Comparison of ENCODE assay signal across 10 mouse cellular contexts in genomic region chr17:35196321-35196641, GRCm38 (mm10). TPM values are rescaled to one million over a fixed set of nuclear protein-coding genes. Genes with fewer than 3 reads are reported as not detected.
DNase-seq lines count a peak whose midpoint lies in the region; ATAC-seq and TF ChIP-seq lines count a peak whose summit lies in the region.
"Had no signal": no experiment of that assay in that cellular context is flagged by ENCODE, and none has a peak within 500 bp of the region (broad histone marks: within the 10 kb centered on the region; RNA-seq: fewer than 3 reads in every experiment).

No protein-coding gene starts in this region.

- H3K4me1 ChIP-seq in heart, embryonic 13.5 days: peaks cover 24% of the 10 kb centered on the region
- peaks cover 13 to 26% of the 10 kb centered on the region in 2 experiments for H3K4me1 ChIP-seq in MEL (ENCODE audit: control insufficient read depth in 1 of 2, insufficient read depth in 2 of 2, low read length in 2 of 2)
- H3K4me1 ChIP-seq in hindbrain, embryonic 16.5 days (ENCODE audit: control insufficient read depth, insufficient read depth, low read depth, low read length): peaks cover 8% of the 10 kb centered on the region; the same call in 1 of the 2 replicates
- peaks cover 11% of the 10 kb centered on the region for H3K4me1 ChIP-seq in midbrain, embryonic 15.5 days

- no peak for ATAC-seq in heart, embryonic 13.5 days (ENCODE audit: extremely low read depth, insufficient number of reproducible peaks, low FRiP score, low TSS enrichment)
- ATAC-seq in hindbrain, embryonic 16.5 days: no peak
- no peak for ATAC-seq in midbrain, embryonic 15.5 days (replicated peaks)

- no peak for TF ChIP-seq RAD21 in MEL (IDR thresholded peaks at IDR 0.05; ENCODE audit: low read depth, low read length)

- H3K9me3 ChIP-seq in heart, embryonic 13.5 days: no peaks in the 10 kb centered on the region
- H3K9me3 ChIP-seq in MEL (replicated peaks; ENCODE audit: insufficient read depth, low read length): no peaks in the 10 kb centered on the region
- H3K9me3 ChIP-seq in hindbrain, embryonic 16.5 days (ENCODE audit: control insufficient read depth, low read length): no peaks in the 10 kb centered on the region
- no peaks in the 10 kb centered on the region for H3K9me3 ChIP-seq in midbrain, embryonic 15.5 days
- H3K9me3 ChIP-seq: G1E had no signal

- WGBS in heart, embryonic 13.5 days: 33% methylated on average over 9 of the region's 9 CpGs
- WGBS in hindbrain, embryonic 16.5 days: 30% methylated on average over 9 of the region's 9 CpGs
- 41% methylated on average over 9 of the region's 9 CpGs for WGBS in midbrain, embryonic 15.5 days

- H3K36me3 ChIP-seq in heart, embryonic 13.5 days: no peaks in the 10 kb centered on the region
- H3K36me3 ChIP-seq in MEL (ENCODE audit: control insufficient read depth in 1 of 2, insufficient read depth in 2 of 2, low read length in 2 of 2): peaks cover 0 to 17% of the 10 kb centered on the region in 2 experiments; a peak in 2 of 4 replicates
- H3K36me3 ChIP-seq in hindbrain, embryonic 16.5 days (ENCODE audit: control insufficient read depth, insufficient read depth, low read length): no peaks in the 10 kb centered on the region
- H3K36me3 ChIP-seq in midbrain, embryonic 15.5 days (replicated peaks): no peaks in the 10 kb centered on the region
- H3K36me3 ChIP-seq: G1E had no signal

- intact Hi-C loops in heart, postnatal 14 days (cut with DNase I): loop anchor here (2.0 to 5.0 kb wide), 2 partner anchors 25 to 36 kb away; partner anchors contain the start of genes Atp6v1g2 and Gm16181

- peak overlapping the region; percentile 81 for H3K4me2 ChIP-seq in heart, embryonic 13.5 days
- H3K4me2 ChIP-seq in hindbrain, embryonic 16.5 days (ENCODE audit: low read length): peak overlapping the region; percentile 80
- peak overlapping the region; percentile 68 for H3K4me2 ChIP-seq in midbrain, embryonic 15.5 days

- DNase-seq in heart, postnatal 14 days: no peak
- peak; percentile 48 for DNase-seq in MEL (ENCODE audit: low read depth, low spot score)
- DNase-seq in right cerebral cortex, postnatal 14 days: no peak
- no peak for DNase-seq in right cerebral cortex, postnatal 25 days
- no peak for DNase-seq in cerebellum, postnatal 14 days

- H3K4me3 ChIP-seq in heart, embryonic 13.5 days: peak overlapping the region; percentile 52
- H3K4me3 ChIP-seq in MEL (ENCODE audit: control insufficient read depth in 1 of 2, insufficient read depth in 1 of 2, low read depth in 2 of 2, low read length in 2 of 2): peak overlapping the region; percentile 71 to 74
- peak overlapping the region; percentile 47 for H3K4me3 ChIP-seq in hindbrain, embryonic 16.5 days (ENCODE audit: low read length)
- peak overlapping the region; percentile 39 for H3K4me3 ChIP-seq in midbrain, embryonic 15.5 days

- peak overlapping the region; percentile 78 for H3K9ac ChIP-seq in heart, embryonic 13.5 days
- peak overlapping the region; percentile 71 for H3K9ac ChIP-seq in MEL (ENCODE audit: control insufficient read depth, low read depth, low read length, poor library complexity, severe bottlenecking)
- H3K9ac ChIP-seq in hindbrain, embryonic 16.5 days (ENCODE audit: low read depth, low read length): no peak overlapping the region
- H3K9ac ChIP-seq in midbrain, embryonic 15.5 days: no peak overlapping the region

- H3K79me2 ChIP-seq in MEL (ENCODE audit: control insufficient read depth, insufficient read depth, low read length, poor library complexity): peaks cover 5% of the 10 kb centered on the region; the same call in 1 of the 2 replicates

- TF ChIP-seq EP300 in MEL (IDR thresholded peaks at IDR 0.05; ENCODE audit: low read depth in 1 of 2, low read length in 2 of 2): no peak

- TF ChIP-seq CTCF in MEL (IDR thresholded peaks at IDR 0.05 in 2 of 3, conservative IDR thresholded peaks at IDR 0.05 in 1 of 3; ENCODE audit: control insufficient read depth in 1 of 3, insufficient read depth in 1 of 3, low read depth in 2 of 3, low read length in 3 of 3, poor library complexity in 1 of 3, severe bottlenecking in 1 of 3): no peak

- peaks cover 82% of the 10 kb centered on the region for H3K27me3 ChIP-seq in heart, embryonic 13.5 days (replicated peaks)
- no peaks in the 10 kb centered on the region for H3K27me3 ChIP-seq in MEL (ENCODE audit: control insufficient read depth in 1 of 2, insufficient read depth in 2 of 2, low read length in 2 of 2)
- peaks cover 29% of the 10 kb centered on the region for H3K27me3 ChIP-seq in hindbrain, embryonic 16.5 days (replicated peaks; ENCODE audit: control insufficient read depth, insufficient read depth, low read length)
- H3K27me3 ChIP-seq in midbrain, embryonic 15.5 days (replicated peaks): peaks cover 36% of the 10 kb centered on the region

- TF ChIP-seq POLR2A in MEL (IDR thresholded peaks at IDR 0.05; ENCODE audit: control insufficient read depth in 1 of 2, insufficient read depth in 1 of 2, low read depth in 1 of 2, low read length in 2 of 2, poor library complexity in 1 of 2): no peak

- no peak overlapping the region for H3K27ac ChIP-seq in heart, embryonic 13.5 days (replicated peaks)
- peak overlapping the region; percentile 5; the same call in 1 of the 2 replicates for H3K27ac ChIP-seq in MEL (ENCODE audit: control insufficient read depth, low read depth, low read length)
- H3K27ac ChIP-seq in hindbrain, embryonic 16.5 days (ENCODE audit: low read depth, low read length): no peak overlapping the region
- no peak overlapping the region for H3K27ac ChIP-seq in midbrain, embryonic 15.5 days

TF ChIP-seq in MEL, 35 proteins besides CTCF, POLR2A, EP300 and RAD21:
- TF ChIP-seq MAX (IDR thresholded peaks at IDR 0.05; ENCODE audit: low read length) (peak; percentile 22; the same call in 1 of the 2 replicates), ETS1 (IDR thresholded peaks at IDR 0.05; ENCODE audit: low read depth, low read length) (no peak), MXI1 (IDR thresholded peaks at IDR 0.05; ENCODE audit: low read depth, low read length) (peak; percentile 29; the same call in 1 of the 2 replicates), CHD1 (IDR thresholded peaks at IDR 0.05; ENCODE audit: low read depth, low read length) (no peak), HCFC1 (IDR thresholded peaks at IDR 0.05; ENCODE audit: low read depth, low read length) (no peak; the same call in 1 of the 2 replicates)

RNA-seq across cellular contexts. Expression of gene Ltb, which starts 2.0 kb away (rescaled TPM):
- 0.64 TPM in 1 of 2 replicates, not detected in the other for polyA plus RNA-seq in heart, embryonic 13.5 days (2015; fragmentation: Nextera tagmentation; extraction: Ambion mirVana)
- total RNA-seq in heart, postnatal 14 days (2021): 1 to 10 TPM; 1.2 to 3.8 TPM
- 0.75 and 1.1 TPM in 2 replicates for total RNA-seq in MEL (2012; rRNA removed)
- 1 to 10 TPM in 1 of 2 experiments, not detected in 1; 1.5 TPM for polyA plus RNA-seq in MEL (2012; ENCODE audit: insufficient read depth in 1 of 2, insufficient read length in 2 of 2, low read depth in 1 of 2, low replicate concordance in 2 of 2, missing spikeins in 1 of 2)
- 1.1 and 1.2 TPM in 2 replicates for polyA plus RNA-seq in hindbrain, embryonic 16.5 days (2015; fragmentation: Nextera tagmentation; extraction: Ambion mirVana)
- 0.58 and 0.78 TPM in 2 replicates for polyA plus RNA-seq in midbrain, embryonic 15.5 days (2015; fragmentation: Nextera tagmentation; extraction: Ambion mirVana)

RNA-seq across cellular contexts. Expression of gene Tnf, which starts 5.5 kb away (rescaled TPM):
- 0.12 and 0.23 TPM in 2 replicates for polyA plus RNA-seq in heart, embryonic 13.5 days (2015; fragmentation: Nextera tagmentation; extraction: Ambion mirVana)
- under 1 TPM; 0.29 to 0.39 TPM for total RNA-seq in heart, postnatal 14 days (2021)
- total RNA-seq in MEL (2012; rRNA removed): 0.95 and 1.2 TPM in 2 replicates
- polyA plus RNA-seq in MEL (2012; ENCODE audit: insufficient read depth in 1 of 2, insufficient read length in 2 of 2, low read depth in 1 of 2, low replicate concordance in 2 of 2, missing spikeins in 1 of 2): 1 to 10 TPM in 1 of 2 experiments, not detected in 1; 2.0 TPM
- polyA plus RNA-seq in hindbrain, embryonic 16.5 days (2015; fragmentation: Nextera tagmentation; extraction: Ambion mirVana): not detected in 2 replicates
- not detected in 2 replicates for polyA plus RNA-seq in midbrain, embryonic 15.5 days (2015; fragmentation: Nextera tagmentation; extraction: Ambion mirVana)

RNA-seq across cellular contexts. Expression of gene Lst1, which starts 8.0 kb away (rescaled TPM):
- polyA plus RNA-seq in heart, embryonic 13.5 days (2015; fragmentation: Nextera tagmentation; extraction: Ambion mirVana): 8.6 and 9.9 TPM in 2 replicates
- 1 to 10 TPM; 3.8 to 4.0 TPM for total RNA-seq in heart, postnatal 14 days (2021)
- 15.2 and 16.9 TPM in 2 replicates for total RNA-seq in MEL (2012; rRNA removed)
- 10 to 100 TPM in 1 of 2 experiments, not detected in 1; 29.0 TPM for polyA plus RNA-seq in MEL (2012; ENCODE audit: insufficient read depth in 1 of 2, insufficient read length in 2 of 2, low read depth in 1 of 2, low replicate concordance in 2 of 2, missing spikeins in 1 of 2)
- 4.8 and 7.3 TPM in 2 replicates for polyA plus RNA-seq in hindbrain, embryonic 16.5 days (2015; fragmentation: Nextera tagmentation; extraction: Ambion mirVana)
- polyA plus RNA-seq in midbrain, embryonic 15.5 days (2015; fragmentation: Nextera tagmentation; extraction: Ambion mirVana): 7.6 and 9.2 TPM in 2 replicates
- polyA plus RNA-seq: erythroblast, embryonic 14.5 days had no signal

RNA-seq across cellular contexts. Expression of gene Lta, which starts 8.9 kb away (rescaled TPM):
- polyA plus RNA-seq in heart, embryonic 13.5 days (2015; fragmentation: Nextera tagmentation; extraction: Ambion mirVana): not detected in 2 replicates
- under 1 TPM in 1 of 2 experiments, not detected in 1; 0.20 TPM for total RNA-seq in heart, postnatal 14 days (2021)
- total RNA-seq in MEL (2012; rRNA removed): not detected in 2 replicates
- polyA plus RNA-seq in MEL (2012; ENCODE audit: insufficient read depth in 1 of 2, insufficient read length in 2 of 2, low read depth in 1 of 2, low replicate concordance in 2 of 2, missing spikeins in 1 of 2): under 1 TPM in 1 of 2 experiments, not detected in 1; 0.24 TPM
- 0.37 and 0.80 TPM in 2 replicates for polyA plus RNA-seq in hindbrain, embryonic 16.5 days (2015; fragmentation: Nextera tagmentation; extraction: Ambion mirVana)
- polyA plus RNA-seq in midbrain, embryonic 15.5 days (2015; fragmentation: Nextera tagmentation; extraction: Ambion mirVana): 0.32 and 0.69 TPM in 2 replicates
- total RNA-seq: G1E had no signal
- polyA plus RNA-seq: G1E had no signal

RNA-seq across cellular contexts. Expression of gene Aif1, which starts 20.4 kb away (rescaled TPM):
- polyA plus RNA-seq in heart, embryonic 13.5 days (2015; fragmentation: Nextera tagmentation; extraction: Ambion mirVana): 6.5 and 7.8 TPM in 2 replicates
- total RNA-seq in heart, postnatal 14 days (2021): 1 to 10 TPM; 1.4 to 2.8 TPM
- 0.29 and 0.42 TPM in 2 replicates for total RNA-seq in MEL (2012; rRNA removed)
- under 1 TPM in 1 of 2 experiments, not detected in 1; 0.45 TPM for polyA plus RNA-seq in MEL (2012; ENCODE audit: insufficient read depth in 1 of 2, insufficient read length in 2 of 2, low read depth in 1 of 2, low replicate concordance in 2 of 2, missing spikeins in 1 of 2)
- polyA plus RNA-seq in hindbrain, embryonic 16.5 days (2015; fragmentation: Nextera tagmentation; extraction: Ambion mirVana): 5.6 and 10.1 TPM in 2 replicates
- 7.3 and 8.2 TPM in 2 replicates for polyA plus RNA-seq in midbrain, embryonic 15.5 days (2015; fragmentation: Nextera tagmentation; extraction: Ambion mirVana)
- polyA plus RNA-seq: erythroblast, embryonic 14.5 days had no signal

Comparison
In these comparisons a context has a peak if more than half of its experiments do, and no peak if none do; other contexts are left out.
1. H3K9ac ChIP-seq: peak in heart, embryonic 13.5 days (single experiment) and MEL (single experiment); none in hindbrain, embryonic 16.5 days (single experiment) and midbrain, embryonic 15.5 days (single experiment).
2. Peak in every context shown above with its lines, with median percentiles within 50 percentile points of each other: H3K4me2 ChIP-seq and H3K4me3 ChIP-seq.